Mouse (Mus musculus): Measurements from ENCODE around the gene Akt3. TPM values are rescaled to one million over a fixed set of nuclear protein-coding genes. Genes with fewer than 3 reads are reported as not detected.

Akt3 gene
- polyA plus RNA-seq, 1 experiment from 2014 or later, result 7.1 TPM

DNA sequence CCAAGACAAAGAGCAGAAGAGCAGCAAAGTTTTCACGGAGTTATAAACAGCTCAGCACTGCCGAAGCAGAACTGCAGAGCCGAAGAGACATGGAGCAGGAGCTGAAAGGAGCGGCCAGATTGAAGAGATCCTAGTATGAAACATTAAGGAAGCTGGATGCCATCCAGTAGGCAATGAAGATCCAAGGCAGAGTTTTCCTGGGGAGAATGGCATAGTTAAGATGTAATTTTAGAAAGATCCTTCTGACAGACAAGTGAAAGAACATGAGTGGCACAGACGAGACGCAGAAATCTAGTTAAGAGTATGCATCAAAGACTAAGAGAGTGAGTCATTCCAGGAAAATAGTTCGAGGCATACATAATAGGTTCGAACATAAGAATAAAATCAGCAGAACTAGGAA is 131.3 kb downstream of the Akt3 start:
- Histone ChIP-seq H3K9me3 (replicated peaks; ENCODE audit: control insufficient read depth, low read length) (no peaks in the 10 kb centered on the region), H3K4me2 (peak overlapping the region; percentile 35; the same call in 1 of the 2 replicates), H3K36me3 (ENCODE audit: control insufficient read depth, insufficient read depth, low read length) (no peaks in the 10 kb centered on the region), H3K9ac (ENCODE audit: low read depth, low read length) (no peak overlapping the region), H3K27ac (ENCODE audit: low read depth, low read length) (no peak overlapping the region), H3K4me3 (ENCODE audit: low read depth, low read length) (no peak overlapping the region), H3K27me3 (ENCODE audit: control insufficient read depth, insufficient read depth, low read length) (no peaks in the 10 kb centered on the region), H3K4me1 (ENCODE audit: control insufficient read depth, insufficient read depth, low read length) (no peaks in the 10 kb centered on the region)
- no peak for ATAC-seq (replicated peaks; ENCODE audit: insufficient number of reproducible peaks, low FRiP score, low TSS enrichment)
- WGBS (ENCODE audit: insufficient replicate concordance), result 57% methylated on average over 8 of the region's 8 CpGs

DNA sequence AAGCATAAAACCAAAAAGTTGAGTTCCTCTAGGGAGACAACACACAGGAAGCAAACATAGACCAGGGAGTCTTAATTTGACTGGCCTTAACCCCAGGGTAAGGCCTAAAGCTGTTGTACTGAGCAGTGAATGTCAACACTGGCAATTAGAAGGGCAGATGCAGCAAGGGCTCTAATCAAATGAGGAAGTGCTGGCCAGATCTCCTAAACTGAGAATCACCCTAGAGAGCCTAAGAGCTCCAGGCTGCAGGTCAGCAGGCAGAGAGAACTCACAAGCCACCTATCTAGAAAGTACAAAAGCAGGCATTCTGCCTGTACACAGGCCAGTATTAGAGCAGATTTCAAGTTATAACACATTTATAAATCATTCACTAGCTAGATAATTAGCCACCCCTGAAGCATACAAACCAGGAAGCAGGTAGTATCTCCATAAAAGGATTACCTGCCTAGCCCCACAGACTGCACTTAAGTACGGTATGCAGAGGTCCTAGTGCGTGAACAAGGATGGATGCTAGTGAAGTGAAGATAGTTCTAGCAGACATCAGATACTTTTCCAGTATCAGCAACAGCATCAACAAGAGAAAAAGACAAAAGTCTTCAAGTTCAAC is 147.2 kb downstream of the Akt3 start:
- no peak overlapping the region for H3K27ac ChIP-seq (ENCODE audit: low read depth, low read length)
- no peaks in the 10 kb centered on the region for H3K9me3 ChIP-seq (replicated peaks; ENCODE audit: control insufficient read depth, low read length)
- H3K4me3 ChIP-seq (ENCODE audit: low read depth, low read length), result no peak overlapping the region
- no peaks in the 10 kb centered on the region for H3K4me1 ChIP-seq (ENCODE audit: control insufficient read depth, insufficient read depth, low read length)
- no peaks in the 10 kb centered on the region for H3K36me3 ChIP-seq (ENCODE audit: control insufficient read depth, insufficient read depth, low read length)
- 55% methylated on average over 2 of the region's 2 CpGs for WGBS (ENCODE audit: insufficient replicate concordance)
- ATAC-seq (replicated peaks; ENCODE audit: insufficient number of reproducible peaks, low FRiP score, low TSS enrichment), result no peak
- H3K9ac ChIP-seq (ENCODE audit: low read depth, low read length), result no peak overlapping the region
- no peaks in the 10 kb centered on the region for H3K27me3 ChIP-seq (ENCODE audit: control insufficient read depth, insufficient read depth, low read length)
- H3K4me2 ChIP-seq, result no peak overlapping the region

GRCm38 (mm10) chr1:177090465-177090864 is 167.5 kb downstream of the Akt3 start:
- Histone ChIP-seq H3K4me1 (ENCODE audit: control insufficient read depth, insufficient read depth, low read length) (no peaks in the 10 kb centered on the region), H3K36me3 (ENCODE audit: control insufficient read depth, insufficient read depth, low read length) (0 out of 2 replicates have a peak, but pooled peaks cover 3% of the 10 kb centered on the region), H3K27ac (ENCODE audit: low read depth, low read length) (no peak overlapping the region), H3K9me3 (replicated peaks; ENCODE audit: control insufficient read depth, low read length) (no peaks in the 10 kb centered on the region), H3K27me3 (ENCODE audit: control insufficient read depth, insufficient read depth, low read length) (no peaks in the 10 kb centered on the region), H3K9ac (ENCODE audit: low read depth, low read length) (no peak overlapping the region), H3K4me2 (no peak overlapping the region), H3K4me3 (ENCODE audit: low read depth, low read length) (no peak overlapping the region)
- 85% methylated on average over 5 of the region's 5 CpGs for WGBS (ENCODE audit: insufficient replicate concordance)
- ATAC-seq (replicated peaks; ENCODE audit: insufficient number of reproducible peaks, low FRiP score, low TSS enrichment), result no peak

DNA sequence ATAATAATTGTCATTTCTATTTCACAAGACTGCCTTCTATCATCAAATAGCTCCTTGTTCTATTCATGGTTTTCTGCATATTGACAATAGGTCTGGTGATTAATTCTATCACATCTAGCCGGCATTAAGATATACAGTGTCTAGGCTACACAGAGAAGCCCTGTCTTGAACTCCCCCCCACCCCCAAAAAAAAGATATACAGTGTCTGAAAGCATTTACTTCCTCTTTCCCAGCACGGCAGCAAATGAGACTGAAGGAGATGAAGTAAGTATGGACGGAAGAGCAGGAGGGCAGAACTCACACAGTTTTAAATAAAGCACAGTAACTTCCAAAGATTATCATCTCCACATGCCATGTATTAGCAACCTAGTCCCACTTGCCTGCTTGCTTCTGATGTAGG is 168.5 kb downstream of the Akt3 start:
- no peak overlapping the region for H3K9ac ChIP-seq (ENCODE audit: low read depth, low read length)
- no peak for ATAC-seq (replicated peaks; ENCODE audit: insufficient number of reproducible peaks, low FRiP score, low TSS enrichment)
- no peak overlapping the region for H3K4me2 ChIP-seq
- H3K9me3 ChIP-seq (replicated peaks; ENCODE audit: control insufficient read depth, low read length), result no peaks in the 10 kb centered on the region
- 53% methylated on average over 3 of the region's 3 CpGs for WGBS (ENCODE audit: insufficient replicate concordance)
- no peaks in the 10 kb centered on the region for H3K4me1 ChIP-seq (ENCODE audit: control insufficient read depth, insufficient read depth, low read length)
- no peak overlapping the region for H3K4me3 ChIP-seq (ENCODE audit: low read depth, low read length)
- no peak overlapping the region for H3K27ac ChIP-seq (ENCODE audit: low read depth, low read length)
- H3K36me3 ChIP-seq (ENCODE audit: control insufficient read depth, insufficient read depth, low read length), result no peaks in the 10 kb centered on the region
- no peaks in the 10 kb centered on the region for H3K27me3 ChIP-seq (ENCODE audit: control insufficient read depth, insufficient read depth, low read length)

DNA sequence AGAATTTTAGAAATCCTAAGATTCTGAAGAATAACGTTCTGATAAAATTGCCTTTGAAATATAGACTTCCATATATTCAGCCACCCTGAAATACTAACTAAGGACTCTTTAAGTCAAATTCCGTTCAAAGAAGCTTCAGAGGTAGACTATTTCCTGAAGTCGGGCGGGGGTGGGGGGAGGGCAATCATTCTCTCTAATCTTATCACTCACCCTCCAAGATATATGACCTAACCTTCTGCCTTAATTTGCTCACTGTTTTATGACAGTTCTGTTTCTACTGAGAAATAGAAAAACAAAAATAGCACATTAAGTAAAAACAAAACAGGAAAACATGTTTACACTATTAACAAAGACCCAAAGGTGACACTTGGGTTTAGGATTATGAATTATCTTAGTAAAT is 169.0 kb downstream of the Akt3 start:
- ATAC-seq (replicated peaks; ENCODE audit: insufficient number of reproducible peaks, low FRiP score, low TSS enrichment), result no peak
- Histone ChIP-seq H3K27me3 (ENCODE audit: control insufficient read depth, insufficient read depth, low read length) (no peaks in the 10 kb centered on the region), H3K4me1 (ENCODE audit: control insufficient read depth, insufficient read depth, low read length) (no peaks in the 10 kb centered on the region), H3K4me2 (no peak overlapping the region), H3K9ac (ENCODE audit: low read depth, low read length) (no peak overlapping the region), H3K9me3 (replicated peaks; ENCODE audit: control insufficient read depth, low read length) (no peaks in the 10 kb centered on the region), H3K4me3 (ENCODE audit: low read depth, low read length) (no peak overlapping the region), H3K27ac (ENCODE audit: low read depth, low read length) (no peak overlapping the region), H3K36me3 (ENCODE audit: control insufficient read depth, insufficient read depth, low read length) (no peaks in the 10 kb centered on the region)
- WGBS (ENCODE audit: insufficient replicate concordance), result 68% methylated on average over 4 of the region's 4 CpGs

DNA sequence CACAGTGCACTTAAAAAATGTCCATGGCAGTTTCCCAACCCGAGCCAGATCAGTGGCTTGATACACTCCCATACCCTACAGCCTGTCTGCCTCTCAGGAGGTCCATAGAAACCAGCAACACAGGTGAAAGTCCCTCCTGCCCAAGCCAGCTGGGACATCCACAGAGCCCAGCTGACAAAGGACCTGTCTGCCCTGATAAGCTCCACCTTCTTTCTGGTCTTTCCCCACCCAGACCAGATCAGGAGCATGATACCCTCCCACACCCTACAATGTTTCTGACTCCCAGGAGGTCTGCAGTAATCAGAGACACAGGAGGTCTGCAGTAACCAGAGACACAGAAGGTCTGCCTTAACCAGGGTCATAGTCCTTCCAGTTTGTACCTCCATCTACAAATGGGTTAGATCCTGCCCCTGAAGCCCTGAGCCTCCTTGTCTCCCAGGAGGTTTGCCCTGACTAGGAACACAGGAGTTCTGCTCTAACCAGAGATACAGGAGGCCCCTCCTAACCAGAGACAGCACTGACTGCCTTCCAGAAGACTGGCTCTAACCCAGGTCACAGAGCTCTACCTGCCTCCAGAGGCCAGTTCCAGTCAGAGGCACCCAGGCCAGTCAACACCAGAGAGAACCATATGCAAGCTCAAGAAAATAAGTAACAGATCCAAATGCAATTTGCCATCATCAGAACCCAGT is 175.9 kb downstream of the Akt3 start:
- no peak overlapping the region for H3K9ac ChIP-seq (ENCODE audit: low read depth, low read length)
- no peak overlapping the region for H3K27ac ChIP-seq (ENCODE audit: low read depth, low read length)
- H3K27me3 ChIP-seq (ENCODE audit: control insufficient read depth, insufficient read depth, low read length), result no peaks in the 10 kb centered on the region
- WGBS (ENCODE audit: insufficient replicate concordance), result 74% methylated on average over 1 of the region's 1 CpGs
- no peak for ATAC-seq (replicated peaks; ENCODE audit: insufficient number of reproducible peaks, low FRiP score, low TSS enrichment)
- no peak overlapping the region for H3K4me2 ChIP-seq
- H3K9me3 ChIP-seq (replicated peaks; ENCODE audit: control insufficient read depth, low read length), result no peaks in the 10 kb centered on the region
- no peak overlapping the region for H3K4me3 ChIP-seq (ENCODE audit: low read depth, low read length)
- H3K4me1 ChIP-seq (ENCODE audit: control insufficient read depth, insufficient read depth, low read length), result no peaks in the 10 kb centered on the region; the same call in 1 of the 2 replicates
- H3K36me3 ChIP-seq (ENCODE audit: control insufficient read depth, insufficient read depth, low read length), result no peaks in the 10 kb centered on the region

- no peak for ATAC-seq (replicated peaks; ENCODE audit: insufficient number of reproducible peaks, low FRiP score, low TSS enrichment)
- Histone ChIP-seq H3K9me3 (replicated peaks; ENCODE audit: control insufficient read depth, low read length) (no peaks in the 10 kb centered on the region), H3K27ac (ENCODE audit: low read depth, low read length) (no peak overlapping the region), H3K27me3 (ENCODE audit: control insufficient read depth, insufficient read depth, low read length) (no peaks in the 10 kb centered on the region), H3K9ac (ENCODE audit: low read depth, low read length) (no peak overlapping the region), H3K4me3 (ENCODE audit: low read depth, low read length) (no peak overlapping the region), H3K4me2 (no peak overlapping the region), H3K4me1 (ENCODE audit: control insufficient read depth, insufficient read depth, low read length) (no peaks in the 10 kb centered on the region), H3K36me3 (ENCODE audit: control insufficient read depth, insufficient read depth, low read length) (no peaks in the 10 kb centered on the region)
- WGBS (ENCODE audit: insufficient replicate concordance), result 91% methylated on average over 2 of the region's 2 CpGs
Measured at GRCm38 (mm10) chr1:177069161-177069560, 188.8 kb downstream of the Akt3 start.

- Histone ChIP-seq H3K9me3 (replicated peaks; ENCODE audit: control insufficient read depth, low read length) (no peaks in the 10 kb centered on the region), H3K4me1 (ENCODE audit: control insufficient read depth, insufficient read depth, low read length) (no peaks in the 10 kb centered on the region), H3K9ac (ENCODE audit: low read depth, low read length) (no peak overlapping the region), H3K4me2 (no peak overlapping the region), H3K27ac (ENCODE audit: low read depth, low read length) (no peak overlapping the region), H3K27me3 (ENCODE audit: control insufficient read depth, insufficient read depth, low read length) (no peaks in the 10 kb centered on the region), H3K36me3 (ENCODE audit: control insufficient read depth, insufficient read depth, low read length) (no peaks in the 10 kb centered on the region), H3K4me3 (ENCODE audit: low read depth, low read length) (no peak overlapping the region)
- no peak for ATAC-seq (replicated peaks; ENCODE audit: insufficient number of reproducible peaks, low FRiP score, low TSS enrichment)
- WGBS (ENCODE audit: insufficient replicate concordance), result 78% methylated on average over 8 of the region's 8 CpGs
Measured at GRCm38 (mm10) chr1:177067123-177067646, 190.8 kb downstream of the Akt3 start.

- Histone ChIP-seq H3K27ac (ENCODE audit: low read depth, low read length) (no peak overlapping the region), H3K4me2 (no peak overlapping the region), H3K36me3 (ENCODE audit: control insufficient read depth, insufficient read depth, low read length) (no peaks in the 10 kb centered on the region), H3K9me3 (replicated peaks; ENCODE audit: control insufficient read depth, low read length) (no peaks in the 10 kb centered on the region), H3K4me1 (ENCODE audit: control insufficient read depth, insufficient read depth, low read length) (no peaks in the 10 kb centered on the region), H3K27me3 (ENCODE audit: control insufficient read depth, insufficient read depth, low read length) (no peaks in the 10 kb centered on the region), H3K4me3 (ENCODE audit: low read depth, low read length) (no peak overlapping the region), H3K9ac (ENCODE audit: low read depth, low read length) (no peak overlapping the region)
- ATAC-seq (replicated peaks; ENCODE audit: insufficient number of reproducible peaks, low FRiP score, low TSS enrichment), result no peak
Measured at GRCm38 (mm10) chr1:177065732-177066131, 192.3 kb downstream of the Akt3 start.
